Mouse (Mus musculus) gonadal fat pad, adult 2 months (tissue): Measurements from ENCODE around the gene Eif4a1. TPM values are rescaled to one million over a fixed set of nuclear protein-coding genes. Genes with fewer than 3 reads are reported as not detected.
"Not testable (repeated sequence)": the region's sequence is repeated elsewhere in the genome, so short reads cannot be mapped to it uniquely, and the experiment has no call there.

ENCODE experiments used
- DNase-seq: peaks from one replicate; pipeline ENCODE4 v3.0.0-alpha.2; 2012; ENCODE audit warnings: low read depth
- polyA plus RNA-seq: library from polyadenylated mRNA; depleted of rRNA; stranded (reverse); fragments of >200 nt; gene quantifications from 2 replicates; pipeline ENCODE4 v1.2.3, GENCODE M21; 2012; rRNA removed

Eif4a1 gene
- polyA plus RNA-seq, 1 experiment = 352 TPM

DNA sequence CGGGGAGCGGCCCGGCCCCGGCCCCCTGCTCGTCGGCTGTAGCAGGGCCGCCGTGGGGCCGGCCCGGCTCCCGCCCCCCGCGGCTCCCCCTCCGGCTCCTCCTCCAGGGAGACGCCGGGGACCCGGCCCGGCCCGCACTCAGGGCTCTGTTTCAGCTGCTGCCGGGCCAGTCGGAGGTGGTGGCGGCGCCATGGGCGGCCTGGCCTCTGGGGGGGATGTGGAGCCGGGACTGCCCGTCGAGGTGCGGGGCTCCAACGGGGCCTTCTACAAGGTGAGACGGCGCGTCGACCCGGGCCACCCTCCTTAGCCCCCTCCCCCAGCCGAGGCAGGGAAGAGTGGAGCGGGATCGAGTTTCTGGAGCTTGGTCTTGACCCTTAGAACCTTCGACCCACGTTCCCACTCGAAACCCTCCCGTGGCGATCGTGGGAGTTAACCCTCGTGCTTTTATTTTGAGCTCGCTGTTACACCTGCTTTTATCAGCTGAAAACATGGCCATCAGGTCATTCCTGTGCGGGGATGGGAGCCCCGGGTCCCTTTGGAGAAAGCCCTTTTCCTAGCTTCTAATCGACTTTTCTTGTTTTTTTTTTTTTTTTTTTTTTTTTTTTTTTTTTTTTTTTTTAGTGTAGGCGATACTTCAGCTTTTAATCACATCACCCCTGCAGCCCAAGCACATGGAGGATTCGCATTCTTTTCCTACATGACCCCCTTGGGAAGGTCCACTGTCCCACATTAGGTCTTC, 38.9 kb downstream of the Eif4a1 start:
- no peak for DNase-seq

DNA sequence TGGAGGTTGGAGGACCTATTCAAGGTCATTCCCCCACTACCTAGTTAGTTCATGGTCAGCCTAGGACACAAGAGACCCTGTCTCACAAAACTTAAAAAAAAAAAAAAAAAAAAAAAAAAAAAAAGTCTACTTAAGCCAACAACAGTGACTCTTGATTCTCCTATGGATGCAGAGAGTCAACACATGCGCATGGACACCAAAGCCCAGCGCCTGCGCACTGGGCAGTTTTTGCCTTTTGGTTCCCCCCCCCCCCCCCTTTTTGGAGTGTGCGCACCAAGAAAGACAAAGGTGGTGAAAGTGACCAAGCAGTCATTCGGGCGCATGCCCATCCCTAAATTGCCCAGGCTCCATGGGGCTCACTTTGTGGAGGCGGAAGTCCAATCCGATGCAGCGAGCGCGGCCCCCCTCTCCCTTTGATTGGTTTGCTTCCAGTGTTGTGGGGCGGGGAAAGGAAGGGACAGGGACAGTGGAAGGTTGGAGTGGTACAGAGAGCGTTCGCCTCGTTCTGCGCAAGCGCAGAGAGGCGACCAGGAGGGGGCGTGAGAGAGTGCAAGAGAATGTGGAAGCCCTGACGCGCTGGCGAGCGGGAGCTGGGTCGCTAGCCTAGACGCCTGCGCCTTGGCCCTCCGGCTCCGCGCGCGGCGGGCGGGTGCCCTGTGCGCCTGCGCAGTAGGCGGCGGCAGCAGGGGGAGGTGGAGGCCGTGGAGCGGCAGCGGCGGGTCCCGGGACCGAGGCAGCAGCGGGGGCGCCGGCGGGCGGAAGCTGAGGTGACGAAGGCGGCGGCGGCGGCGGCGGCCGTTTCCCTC, 39.7 kb downstream of the Eif4a1 start, which contains the start of gene Fxr2:
Fxr2 (plus strand) TSS at position 707 of the 806 bp plus-strand sequence.
- peak; percentile 97 for DNase-seq

DNA sequence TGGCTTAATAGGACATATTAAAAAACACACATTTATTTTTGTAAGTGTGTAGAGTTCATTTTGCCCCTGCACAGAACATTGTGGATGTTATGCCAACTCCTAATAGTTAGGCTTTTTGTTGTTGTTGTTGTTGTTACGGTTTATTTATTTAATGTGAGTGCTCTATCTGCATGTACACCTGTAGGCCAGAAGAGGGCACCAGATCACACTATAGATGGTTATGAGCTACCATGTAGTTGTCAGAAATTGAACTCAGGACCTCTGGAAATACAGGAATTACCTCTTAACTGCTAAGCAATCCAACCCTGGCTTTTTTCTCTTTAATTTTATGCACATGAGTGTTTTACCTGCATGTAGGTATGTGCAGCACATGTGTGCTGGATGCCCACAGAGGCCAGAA, 42.4 kb downstream of the Eif4a1 start:
- no peak for DNase-seq

GRCm38 (mm10) chr11:69628286-69628685, 43.9 kb downstream of the Eif4a1 start:
- DNase-seq = no peak

GRCm38 (mm10) chr11:69624339-69624738, 47.9 kb downstream of the Eif4a1 start:
- not testable (repeated sequence) for DNase-seq

DNA sequence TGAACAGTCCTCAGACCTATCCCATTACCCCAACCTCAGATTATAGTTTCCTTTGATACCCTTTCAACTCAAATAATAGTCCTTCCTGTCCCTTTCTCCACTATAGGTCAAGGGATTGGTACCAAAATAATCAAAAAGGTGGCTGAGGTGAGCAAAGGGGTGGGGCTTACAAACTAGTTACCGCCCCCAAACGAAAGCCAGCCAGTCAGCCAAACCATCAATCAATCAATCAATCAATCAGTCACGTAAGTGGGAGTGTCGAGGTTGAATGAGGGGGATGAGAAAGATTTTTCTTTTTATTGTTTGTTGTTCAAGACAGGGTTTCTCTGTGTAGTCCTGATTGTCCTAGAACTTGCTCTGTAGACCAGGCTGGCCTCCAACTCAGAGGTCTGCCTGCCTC, 49.2 kb downstream of the Eif4a1 start:
- no peak for DNase-seq

GRCm38 (mm10) chr11:69622406-69622805, 49.8 kb downstream of the Eif4a1 start:
- DNase-seq = no peak

- no peak for DNase-seq
These were observed 50.5 kb downstream of the Eif4a1 start, which contains the start of gene Sat2 for GRCm38 (mm10) chr11:69621571-69622268. Gene Sat2 (plus strand): TSS chr11:69622024.

DNA sequence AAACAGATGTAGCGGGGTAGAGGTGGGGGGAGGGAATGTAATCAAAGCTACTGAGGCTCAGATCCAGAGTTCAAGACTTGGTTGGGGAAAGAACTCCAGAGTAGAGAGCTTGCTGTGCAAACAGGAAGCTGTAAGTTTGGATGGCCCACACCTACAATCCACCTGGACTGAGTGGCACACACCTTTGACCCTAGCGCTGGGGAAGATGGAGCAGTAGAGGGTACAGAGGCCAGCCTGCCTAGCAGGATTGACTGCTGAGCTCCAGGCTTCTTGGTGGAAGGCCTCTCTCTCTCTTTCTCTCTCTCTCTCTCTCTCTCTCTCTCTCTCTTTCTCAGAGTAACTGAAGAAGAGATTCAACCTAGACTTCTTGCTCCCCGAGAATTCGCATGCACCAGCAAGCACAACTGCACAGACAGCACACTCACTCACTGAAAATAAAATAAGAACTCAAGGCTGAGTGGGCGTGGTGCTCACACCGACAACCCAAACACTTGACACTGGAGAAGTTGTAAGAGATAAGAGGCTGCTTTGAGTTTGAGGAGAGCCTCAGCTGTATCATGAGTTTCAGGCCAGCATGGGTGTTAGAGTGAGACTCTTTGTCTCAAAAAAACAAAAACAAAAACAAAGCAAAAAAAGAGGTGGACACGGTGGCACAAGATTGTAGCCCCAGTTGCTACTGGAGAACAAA, 51.7 kb downstream of the Eif4a1 start:
- DNase-seq = no peak

- DNase-seq = no peak
These were observed 54.4 kb downstream of the Eif4a1 start, which contains the start of gene Shbg for GRCm38 (mm10) chr11:69617805-69618204. Gene Shbg (minus strand): TSS chr11:69617905.

Other genes with a start within 250 kb of the Eif4a1 start
- 0.88 and 1.1 TPM in 2 replicates for gene Dnah2, start 123.3 kb downstream of the Eif4a1 start, polyA plus RNA-seq
- 0.93 and 1.1 TPM in 2 replicates for gene Efnb3, start 112.2 kb downstream of the Eif4a1 start, polyA plus RNA-seq
- gene Wrap53, start 92.2 kb downstream of the Eif4a1 start, polyA plus RNA-seq = 13.1 and 14.9 TPM in 2 replicates
- 58.2 and 62.0 TPM in 2 replicates for gene Trp53, start 92.1 kb downstream of the Eif4a1 start, polyA plus RNA-seq
- gene Atp1b2, start 66.5 kb downstream of the Eif4a1 start, polyA plus RNA-seq = 12.5 and 18.1 TPM in 2 replicates
- not detected in 2 replicates for gene Shbg, start 54.5 kb downstream of the Eif4a1 start, polyA plus RNA-seq
- 10.3 and 11.2 TPM in 2 replicates for gene Sat2, start 50.4 kb downstream of the Eif4a1 start, polyA plus RNA-seq
- 69.7 and 80.8 TPM in 2 replicates for gene Fxr2, start 39.4 kb downstream of the Eif4a1 start, polyA plus RNA-seq
- gene Sox15, start 17.1 kb downstream of the Eif4a1 start, polyA plus RNA-seq = 1.9 and 2.4 TPM in 2 replicates
- 118 and 159 TPM in 2 replicates for gene Mpdu1, start 9.8 kb downstream of the Eif4a1 start, polyA plus RNA-seq
- 31.8 and 35.9 TPM in 2 replicates for gene Cd68, start 6.3 kb downstream of the Eif4a1 start, polyA plus RNA-seq
- gene Senp3, start 9.7 kb upstream of the Eif4a1 start, polyA plus RNA-seq = 58.7 and 72.4 TPM in 2 replicates
- 4.6 and 4.7 TPM in 2 replicates for gene Tnfsf13, start 13.4 kb upstream of the Eif4a1 start, polyA plus RNA-seq
- gene Tnfsf12, start 23.4 kb upstream of the Eif4a1 start, polyA plus RNA-seq = 21.3 and 27.6 TPM in 2 replicates
- gene Tnfsfm13, start 23.7 kb upstream of the Eif4a1 start, polyA plus RNA-seq = 4.2 and 4.9 TPM in 2 replicates
- gene Polr2a, start 86.2 kb upstream of the Eif4a1 start, polyA plus RNA-seq = 18.5 and 48.2 TPM in 2 replicates
- 0.22 and 0.51 TPM in 2 replicates for gene Slc35g3, start 89.5 kb upstream of the Eif4a1 start, polyA plus RNA-seq
- gene Zbtb4, start 93.5 kb upstream of the Eif4a1 start, polyA plus RNA-seq = 30.6 and 32.9 TPM in 2 replicates
- 15.3 and 18.3 TPM in 2 replicates for gene Chrnb1, start 123.5 kb upstream of the Eif4a1 start, polyA plus RNA-seq
- 6.9 and 7.7 TPM in 2 replicates for gene Fgf11, start 129.4 kb upstream of the Eif4a1 start, polyA plus RNA-seq
- 12.9 and 20.5 TPM in 2 replicates for gene Tmem102, start 133.2 kb upstream of the Eif4a1 start, polyA plus RNA-seq
- gene Gm39566, start 142.9 kb upstream of the Eif4a1 start, polyA plus RNA-seq = 0.18 and 0.47 TPM in 2 replicates
- gene Spem2, start 146.0 kb upstream of the Eif4a1 start, polyA plus RNA-seq = 6.8 and 9.8 TPM in 2 replicates
- gene Spem1, start 149.8 kb upstream of the Eif4a1 start, polyA plus RNA-seq = 11.3 and 16.5 TPM in 2 replicates
- gene Nlgn2, start 165.4 kb upstream of the Eif4a1 start, polyA plus RNA-seq = 19.0 and 23.8 TPM in 2 replicates
- gene Tmem256, start 166.1 kb upstream of the Eif4a1 start, polyA plus RNA-seq = 179 and 279 TPM in 2 replicates
- 60.4 and 66.9 TPM in 2 replicates for gene Plscr3, start 174.0 kb upstream of the Eif4a1 start, polyA plus RNA-seq
- gene Tnk1, start 186.3 kb upstream of the Eif4a1 start, polyA plus RNA-seq = 26.0 and 32.5 TPM in 2 replicates
- not detected in 2 replicates for gene Tmem95, start 205.6 kb upstream of the Eif4a1 start, polyA plus RNA-seq
- gene Kctd11, start 209.0 kb upstream of the Eif4a1 start, polyA plus RNA-seq = 9.0 and 10.0 TPM in 2 replicates
- gene Acap1, start 223.1 kb upstream of the Eif4a1 start, polyA plus RNA-seq = 37.7 and 38.2 TPM in 2 replicates
- 5.4 and 5.9 TPM in 2 replicates for gene 2810408A11Rik, start 228.6 kb upstream of the Eif4a1 start, polyA plus RNA-seq
- 42.3 and 45.0 TPM in 2 replicates for gene Neurl4, start 228.6 kb upstream of the Eif4a1 start, polyA plus RNA-seq
- 56.9 and 61.2 TPM in 2 replicates for gene Gps2, start 241.5 kb upstream of the Eif4a1 start, polyA plus RNA-seq
- 457 and 520 TPM in 2 replicates for gene Eif5a, start 249.5 kb upstream of the Eif4a1 start, polyA plus RNA-seq